Mouse (Mus musculus) spleen, postnatal 10 days (tissue): ENCODE data around the gene Barx2.

Experiments used
- DNase-seq, 2 experiments: peaks; one replicate each; pipeline ENCODE4 v3.0.0; 2021 to 2022; ENCODE audit warnings: low spot score in 2 of 2

The Barx2 gene

DNA sequence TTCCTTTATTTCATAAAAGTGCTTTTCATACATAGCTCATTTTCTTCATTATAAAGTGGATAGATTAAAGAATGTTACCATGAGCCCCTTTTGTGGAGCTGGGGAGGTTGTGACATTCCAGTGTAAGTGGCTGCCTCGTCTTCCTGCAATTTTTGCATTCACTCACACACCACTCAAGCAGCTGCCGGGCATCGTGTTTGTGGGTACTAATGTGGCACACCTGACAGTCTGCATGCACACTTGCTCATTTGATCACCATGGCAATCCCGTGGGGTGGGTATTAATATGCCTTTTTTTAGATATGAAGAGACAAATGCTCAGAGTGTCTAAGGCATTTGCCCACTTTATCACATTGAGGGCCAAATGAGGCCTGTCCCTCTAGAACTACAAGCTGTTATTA, 24.9 kb downstream of the Barx2 start:
- no peak for DNase-seq

DNA sequence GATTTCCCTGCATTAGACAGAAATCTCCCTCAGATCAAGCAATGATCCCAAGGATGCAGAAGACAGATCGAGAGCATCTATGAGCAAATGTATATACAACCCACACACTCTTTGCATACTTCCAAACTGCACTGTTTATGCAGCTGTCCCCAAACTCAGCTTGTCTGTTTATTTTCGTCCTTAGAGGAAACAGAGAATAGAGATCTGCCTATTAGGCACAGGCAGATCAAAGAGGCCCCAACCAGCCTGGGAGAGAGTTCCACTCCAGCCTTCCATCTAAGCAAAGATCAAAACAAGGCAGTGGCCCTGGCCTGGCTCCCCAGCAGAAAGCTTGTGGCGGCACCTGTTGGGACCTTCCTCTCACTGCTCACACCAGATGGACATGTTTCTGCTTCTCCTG, 27.0 kb downstream of the Barx2 start:
- no peak for DNase-seq

DNA sequence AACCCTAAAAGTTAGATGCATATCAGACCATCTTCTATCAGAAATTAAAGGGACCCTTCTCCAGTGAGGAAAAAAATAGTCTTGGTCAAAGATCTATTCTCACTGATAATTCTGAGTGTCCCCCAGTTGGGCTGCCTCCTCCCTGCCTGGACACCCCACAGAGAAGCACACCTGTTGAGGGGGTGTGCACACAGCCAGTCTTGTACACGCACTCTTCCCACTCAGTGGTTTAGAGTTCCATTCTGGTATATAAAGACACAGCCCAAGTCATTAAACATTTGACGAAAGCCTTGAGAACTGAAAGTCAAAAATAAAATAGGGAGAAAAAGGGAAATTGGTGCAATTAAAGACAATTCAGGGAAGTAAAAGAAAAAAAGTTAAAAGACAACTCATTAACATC, 30.9 kb downstream of the Barx2 start:
- no peak for DNase-seq

DNA sequence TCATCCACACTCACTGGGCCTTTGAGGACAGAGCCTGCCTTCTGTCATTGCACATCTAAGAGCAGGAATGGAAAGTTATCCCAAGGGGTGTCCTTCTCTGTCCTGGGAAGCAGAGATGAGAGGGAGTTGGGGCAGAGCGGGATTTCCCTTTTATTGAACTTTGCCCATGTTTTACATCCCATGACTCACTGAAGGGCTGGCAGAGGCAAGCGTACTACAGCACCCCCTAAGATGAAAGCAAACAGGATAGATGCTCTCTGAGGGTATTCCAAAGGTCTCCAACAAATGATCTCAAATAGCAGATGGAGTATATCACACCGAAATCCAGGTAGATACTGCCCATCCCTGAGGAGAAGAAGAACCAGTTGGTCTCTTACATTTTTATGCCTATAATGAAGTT, 37.7 kb downstream of the Barx2 start:
- no peak for DNase-seq

DNA sequence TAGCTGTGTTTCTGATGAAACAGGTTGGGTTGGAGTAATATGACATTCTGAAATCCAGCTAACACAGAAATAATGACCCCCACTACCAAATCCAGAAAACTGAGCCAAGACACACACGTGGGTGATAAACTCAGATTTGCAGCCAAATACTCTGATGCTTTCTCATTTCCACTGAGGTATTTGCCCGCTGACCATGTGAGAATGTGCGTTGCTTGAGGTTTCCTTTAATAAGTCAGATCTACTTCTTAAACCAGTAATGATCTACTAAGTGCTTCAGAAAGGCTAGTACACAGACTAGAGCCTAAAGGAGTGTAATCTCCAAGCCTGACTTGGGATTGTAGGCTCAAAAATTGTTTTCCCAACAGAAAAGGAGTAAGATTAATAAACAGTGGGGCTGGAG, 39.0 kb downstream of the Barx2 start:
- DNase-seq: no peak

DNA sequence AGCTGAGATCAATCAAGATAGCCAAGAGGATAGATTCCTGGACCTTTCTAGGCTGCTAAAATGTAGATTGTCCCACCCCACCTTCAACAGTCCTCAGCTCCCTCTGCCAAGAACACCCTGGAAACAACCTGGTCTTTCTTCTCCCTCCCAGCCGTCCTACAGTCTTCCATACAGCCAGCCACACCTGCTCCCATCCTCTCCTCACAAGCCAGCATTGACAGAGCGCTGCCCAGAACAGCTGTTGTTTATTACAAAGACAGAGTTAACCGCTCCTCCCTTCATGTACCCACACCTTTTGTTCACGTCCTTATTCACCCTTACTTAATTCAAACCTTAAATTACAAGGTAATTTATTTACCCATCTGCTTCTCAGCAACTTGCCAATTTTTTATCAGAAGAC, 41.9 kb downstream of the Barx2 start:
- DNase-seq: no peak

DNA sequence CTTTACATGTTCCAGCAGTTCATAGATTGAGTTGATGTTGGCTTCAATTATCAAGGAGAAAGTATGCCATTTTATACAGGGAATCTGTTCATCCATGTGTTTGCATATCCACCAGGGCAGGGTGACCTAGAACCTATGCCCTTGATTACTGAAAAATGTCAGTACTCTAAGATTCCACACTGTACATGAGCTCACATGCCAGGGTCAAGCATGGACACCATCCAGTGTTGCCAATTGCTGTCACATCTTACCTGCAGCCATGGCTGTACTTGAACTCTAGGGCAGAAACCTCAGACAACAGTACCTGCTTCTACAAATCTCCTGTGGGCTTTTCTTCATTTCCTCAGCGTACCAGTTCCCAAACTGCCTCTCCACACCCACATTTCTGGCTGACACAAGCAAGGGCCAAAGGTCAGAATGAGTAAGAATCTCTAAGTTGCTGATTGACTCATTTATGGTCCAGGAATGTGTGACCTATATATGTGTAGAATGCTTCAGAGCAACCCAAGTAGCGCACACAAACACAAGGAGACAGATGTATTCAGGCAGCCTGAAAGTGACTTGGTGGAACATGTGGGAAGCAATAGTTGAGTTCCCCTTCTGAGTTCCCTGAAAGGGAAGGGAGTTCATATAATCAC, 44.3 kb downstream of the Barx2 start:
- DNase-seq: no peak

DNA sequence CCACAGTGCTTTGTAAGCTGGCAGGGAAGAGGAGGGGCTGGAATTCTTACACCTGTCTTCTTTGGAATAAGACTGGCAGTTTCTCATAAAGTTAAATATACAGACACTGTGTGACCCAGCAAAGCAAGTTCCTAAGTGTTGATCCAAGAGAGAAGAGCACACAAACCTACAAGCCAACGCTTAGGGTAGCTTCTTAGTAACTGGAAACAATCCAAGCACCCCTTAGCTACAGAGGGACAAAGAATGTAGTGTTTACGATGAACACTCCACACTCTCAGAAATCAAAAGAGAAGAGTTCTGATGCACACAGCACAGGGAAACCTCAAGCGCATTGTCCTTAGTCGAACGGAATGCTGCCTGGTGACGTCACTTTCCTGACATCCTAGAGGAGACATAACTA, 49.4 kb downstream of the Barx2 start:
- no peak for DNase-seq

DNA sequence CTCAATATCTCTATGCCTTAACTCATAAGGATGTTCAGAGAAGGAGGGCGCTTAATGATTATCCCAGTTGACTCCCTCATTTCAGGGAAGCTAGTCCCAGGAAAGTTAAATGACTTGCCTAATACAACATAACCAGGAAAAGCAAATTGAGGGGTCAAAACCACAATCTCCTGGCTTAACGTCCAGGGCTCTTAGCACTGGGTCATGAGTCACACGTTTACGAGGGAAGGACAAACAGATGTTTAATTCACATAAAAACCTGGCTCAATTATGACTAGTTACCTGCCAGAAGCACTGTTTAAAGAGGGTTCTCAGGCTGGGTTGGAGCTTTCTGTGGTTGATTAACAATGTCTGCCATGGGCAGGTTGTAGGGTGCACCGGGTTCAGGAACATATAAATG, 53.8 kb downstream of the Barx2 start:
- no peak for DNase-seq

DNA sequence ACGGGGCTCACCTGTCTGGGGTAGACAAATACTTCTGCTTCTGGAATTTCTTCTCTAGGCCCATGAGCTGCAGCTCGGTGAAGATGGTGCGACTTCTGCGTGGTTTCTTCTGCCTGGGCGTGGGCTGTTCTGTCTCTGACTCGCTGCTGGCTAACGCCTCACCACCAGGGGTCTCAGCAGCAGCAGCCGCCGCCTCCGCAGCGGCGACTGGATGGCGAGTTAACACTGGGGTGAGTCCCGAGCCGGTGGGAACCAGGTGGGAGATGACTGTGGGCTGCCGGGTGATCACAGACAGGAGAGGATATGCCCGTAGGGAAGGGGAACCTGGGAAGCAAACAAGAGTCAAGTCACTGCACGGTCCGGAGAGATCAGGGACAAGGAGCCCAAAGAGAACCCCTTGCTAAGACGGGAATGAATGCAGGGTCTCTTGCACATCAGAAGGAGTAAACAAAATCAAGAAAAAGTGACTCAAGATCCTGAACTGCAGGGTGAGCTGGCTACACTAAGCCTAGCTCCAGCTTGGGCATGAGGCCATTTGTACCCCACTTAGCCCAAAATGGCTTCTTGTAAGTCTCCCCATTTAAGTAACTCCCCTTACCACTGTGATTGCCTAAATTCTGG, 54.4 kb downstream of the Barx2 start:
- peak in 1 of 2 experiments; percentile 17 for DNase-seq

DNA sequence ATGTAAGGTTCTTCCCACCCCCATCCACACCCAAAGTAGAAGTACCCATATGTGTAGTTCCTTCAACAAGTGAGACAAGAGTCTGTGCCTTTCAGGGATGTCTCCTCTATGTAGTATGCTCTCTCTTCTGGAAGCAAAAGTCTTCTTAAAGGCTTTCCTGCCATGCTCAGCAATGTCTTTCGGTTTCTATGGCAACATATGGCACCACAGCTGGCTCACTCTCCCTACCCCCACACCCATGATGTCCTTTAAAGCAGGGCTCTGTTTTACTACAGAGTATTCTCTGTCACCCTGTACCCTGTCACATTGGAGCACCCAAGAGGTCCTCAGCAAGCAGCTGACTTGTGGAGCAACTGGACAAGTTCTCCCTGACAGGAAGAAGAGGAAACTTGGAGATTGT, 55.8 kb downstream of the Barx2 start:
- DNase-seq: no peak

DNA sequence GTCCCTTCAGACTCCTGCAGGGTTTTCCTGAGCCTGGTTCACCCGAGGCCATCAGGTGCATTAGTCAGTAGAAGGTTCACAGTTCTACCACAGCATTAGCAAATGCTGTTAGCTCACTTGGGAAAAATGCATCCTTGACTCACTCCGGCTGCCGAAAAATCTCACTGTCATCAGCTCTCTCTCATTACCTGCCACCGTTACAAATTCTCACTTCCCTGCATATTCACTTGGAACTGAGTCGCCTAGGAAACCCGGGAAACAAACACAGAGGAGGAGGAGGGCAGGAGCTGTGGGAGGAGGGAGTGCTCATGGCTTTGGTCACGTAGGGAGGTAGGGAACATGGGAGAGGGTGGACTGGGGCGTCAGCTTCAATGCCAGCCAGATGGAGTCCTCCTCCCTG, 56.8 kb downstream of the Barx2 start:
- no peak for DNase-seq

DNA sequence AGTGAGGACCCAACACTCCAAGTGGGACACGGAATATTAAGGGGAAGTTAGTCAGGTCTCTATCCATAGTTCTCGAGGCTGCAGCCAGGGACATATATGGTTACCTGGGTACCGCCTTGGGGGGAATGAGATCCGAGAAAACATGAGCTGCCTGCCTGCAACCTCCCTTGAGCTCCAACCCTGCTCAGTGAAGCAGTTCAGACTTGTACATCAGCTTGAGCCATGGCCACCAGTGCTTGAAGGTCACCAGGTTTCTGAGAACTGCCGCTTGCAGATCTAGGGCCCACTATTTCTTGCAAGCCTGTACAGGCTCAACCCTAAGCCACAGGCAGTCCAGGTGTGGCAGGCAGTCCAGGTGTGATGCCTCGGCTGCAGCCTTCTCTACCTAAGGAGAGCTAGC, 57.6 kb downstream of the Barx2 start:
- no peak for DNase-seq

DNA sequence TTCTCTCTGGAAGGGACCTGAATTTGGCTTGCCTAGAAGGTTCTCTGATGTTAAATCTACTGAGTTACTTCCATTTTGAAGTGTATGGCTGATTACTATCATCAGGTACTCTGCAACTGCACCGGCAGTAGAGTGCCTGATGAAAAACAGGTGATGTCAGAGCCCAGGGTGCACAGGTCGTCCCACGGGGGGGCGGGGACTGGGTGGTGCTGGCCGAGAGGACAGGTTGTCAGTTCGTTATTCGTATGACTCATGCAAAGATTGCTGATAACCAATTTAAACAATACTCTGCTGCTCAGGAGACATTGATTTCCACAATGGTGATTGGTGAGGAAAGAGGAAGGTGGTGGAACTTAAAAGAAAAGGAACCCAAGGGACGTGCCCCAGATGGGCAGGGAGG, 61.6 kb downstream of the Barx2 start:
- DNase-seq: no peak

DNA sequence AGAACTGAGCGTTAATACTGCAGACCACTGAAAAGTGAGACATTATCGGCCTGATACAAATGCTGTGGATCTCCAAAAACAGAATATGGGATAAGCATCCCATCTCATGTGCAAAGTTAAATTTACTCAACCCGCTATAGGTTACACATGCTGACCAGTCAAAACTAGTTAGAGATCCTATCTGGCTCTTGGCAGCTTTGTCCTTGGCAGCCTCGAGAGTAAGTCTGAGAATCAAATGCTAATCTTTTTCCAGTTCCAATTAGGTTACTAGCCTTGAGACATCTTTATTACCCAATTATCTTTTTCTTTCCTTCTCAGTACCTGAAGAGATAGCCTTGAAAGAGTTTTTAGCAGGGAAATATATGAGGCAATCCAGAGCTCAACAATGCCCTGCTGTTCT, 62.6 kb downstream of the Barx2 start:
- DNase-seq: no peak

DNA sequence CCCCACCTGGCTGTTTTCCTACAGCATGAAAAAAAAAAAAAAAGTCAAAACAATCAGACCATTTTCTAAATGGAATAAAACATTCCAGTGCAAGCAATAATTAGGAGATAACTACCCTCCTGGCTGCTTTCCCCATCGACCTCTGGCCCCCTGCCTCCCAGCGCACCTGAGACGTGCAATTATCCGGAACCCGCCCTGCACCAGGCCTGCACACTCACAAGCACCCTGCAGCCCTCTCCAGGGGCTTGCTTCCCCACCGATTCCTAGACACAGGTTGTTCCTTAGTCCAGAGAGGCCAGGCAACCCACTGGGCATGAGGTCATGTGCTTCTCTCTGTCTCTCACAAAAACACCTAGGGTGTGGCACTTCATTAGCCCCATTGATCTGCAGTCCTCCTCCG, 63.9 kb downstream of the Barx2 start:
- DNase-seq: no peak

DNA sequence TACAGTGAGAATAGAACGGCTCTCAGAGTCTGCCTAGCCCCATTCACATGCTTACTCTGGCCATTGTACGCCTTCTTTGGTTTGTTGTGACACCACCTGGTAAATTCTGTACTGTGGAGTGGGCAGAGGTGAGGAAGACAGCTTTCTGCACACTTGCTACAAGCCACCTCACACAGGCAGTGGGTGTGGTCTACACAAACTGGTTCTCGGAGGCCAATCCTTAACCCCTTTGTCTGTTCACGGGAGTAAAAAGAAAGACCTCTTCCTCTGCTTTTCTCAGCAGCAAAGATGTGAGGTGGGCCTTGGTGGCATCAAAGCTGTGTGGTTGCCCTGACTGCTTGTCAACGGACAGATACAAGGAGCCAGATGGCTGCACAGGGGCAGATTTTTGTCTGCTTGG, 68.6 kb downstream of the Barx2 start:
- no peak for DNase-seq

DNA sequence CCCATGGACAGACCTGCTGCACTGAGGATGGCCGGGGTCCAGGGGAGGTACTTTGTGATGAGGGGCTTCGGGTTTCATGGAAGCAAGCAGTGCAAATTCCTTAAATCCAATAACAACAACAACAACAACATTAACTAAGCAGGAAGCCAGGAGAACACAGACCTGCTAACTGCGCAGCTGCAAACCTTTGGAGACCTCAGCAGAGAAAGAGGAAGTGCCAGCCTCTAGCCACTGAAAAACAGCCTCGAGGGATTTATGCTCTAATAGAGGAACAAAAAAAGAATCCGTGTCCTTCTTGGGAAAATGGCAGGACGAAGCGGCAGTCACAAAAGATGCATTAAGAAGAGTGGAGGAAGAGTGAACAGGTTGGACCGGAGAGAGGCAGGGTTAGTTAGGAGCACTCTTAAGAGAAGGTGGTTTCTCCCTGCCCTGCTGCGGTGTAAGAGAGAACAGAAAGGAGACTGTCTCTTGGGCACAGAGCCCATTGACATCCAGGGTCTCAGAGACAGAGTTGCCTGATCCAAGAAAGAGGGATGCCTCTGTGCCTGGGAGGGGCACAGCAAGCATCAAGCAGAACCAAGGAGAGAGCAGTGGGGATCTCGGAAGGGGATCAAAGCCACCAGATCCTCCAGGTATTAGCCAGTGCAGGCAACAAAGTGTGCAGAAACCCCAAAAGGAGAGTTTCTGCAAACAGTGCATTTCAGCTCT, 72.0 kb downstream of the Barx2 start:
- peak in 1 of 2 experiments; percentile 43 for DNase-seq

DNA sequence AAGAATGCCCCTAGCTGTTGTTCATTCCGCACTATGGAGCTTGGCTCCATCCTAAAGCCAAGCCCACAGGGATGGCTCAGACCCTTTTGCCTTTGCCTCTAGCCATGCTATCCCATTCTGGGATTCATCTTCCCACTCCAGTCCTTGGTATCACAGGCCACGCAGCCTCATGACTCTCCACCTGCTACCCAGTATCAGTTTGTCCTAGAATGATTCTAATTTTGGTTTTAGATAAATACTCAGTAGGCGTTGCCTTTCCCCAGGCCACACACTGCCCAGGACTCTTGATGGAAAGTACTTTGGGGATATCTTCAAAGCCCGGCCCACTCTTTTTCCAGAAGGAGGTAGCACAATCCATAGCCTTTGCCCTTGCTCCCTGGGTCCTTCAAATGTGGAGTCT, 72.7 kb downstream of the Barx2 start:
- no peak for DNase-seq

DNA sequence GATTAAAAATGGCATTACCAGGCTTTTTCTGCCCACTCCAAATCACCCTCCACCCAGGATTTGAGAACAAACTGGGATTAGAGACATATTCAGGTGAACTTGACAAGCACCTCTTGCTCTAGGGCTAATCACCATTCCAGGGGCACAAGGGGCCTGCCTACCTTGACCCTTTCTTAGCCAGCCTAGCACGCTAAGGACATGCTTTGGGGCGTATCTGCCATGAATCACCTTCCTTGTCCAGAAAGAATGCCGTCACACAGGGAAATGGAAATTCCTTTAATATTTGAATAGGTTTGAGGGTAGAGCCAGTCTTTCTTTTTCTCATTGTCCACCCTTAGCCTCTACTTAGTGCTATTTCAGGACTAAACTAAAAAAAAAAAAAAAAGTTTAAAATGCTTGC, 73.2 kb downstream of the Barx2 start:
- DNase-seq: no peak

DNA sequence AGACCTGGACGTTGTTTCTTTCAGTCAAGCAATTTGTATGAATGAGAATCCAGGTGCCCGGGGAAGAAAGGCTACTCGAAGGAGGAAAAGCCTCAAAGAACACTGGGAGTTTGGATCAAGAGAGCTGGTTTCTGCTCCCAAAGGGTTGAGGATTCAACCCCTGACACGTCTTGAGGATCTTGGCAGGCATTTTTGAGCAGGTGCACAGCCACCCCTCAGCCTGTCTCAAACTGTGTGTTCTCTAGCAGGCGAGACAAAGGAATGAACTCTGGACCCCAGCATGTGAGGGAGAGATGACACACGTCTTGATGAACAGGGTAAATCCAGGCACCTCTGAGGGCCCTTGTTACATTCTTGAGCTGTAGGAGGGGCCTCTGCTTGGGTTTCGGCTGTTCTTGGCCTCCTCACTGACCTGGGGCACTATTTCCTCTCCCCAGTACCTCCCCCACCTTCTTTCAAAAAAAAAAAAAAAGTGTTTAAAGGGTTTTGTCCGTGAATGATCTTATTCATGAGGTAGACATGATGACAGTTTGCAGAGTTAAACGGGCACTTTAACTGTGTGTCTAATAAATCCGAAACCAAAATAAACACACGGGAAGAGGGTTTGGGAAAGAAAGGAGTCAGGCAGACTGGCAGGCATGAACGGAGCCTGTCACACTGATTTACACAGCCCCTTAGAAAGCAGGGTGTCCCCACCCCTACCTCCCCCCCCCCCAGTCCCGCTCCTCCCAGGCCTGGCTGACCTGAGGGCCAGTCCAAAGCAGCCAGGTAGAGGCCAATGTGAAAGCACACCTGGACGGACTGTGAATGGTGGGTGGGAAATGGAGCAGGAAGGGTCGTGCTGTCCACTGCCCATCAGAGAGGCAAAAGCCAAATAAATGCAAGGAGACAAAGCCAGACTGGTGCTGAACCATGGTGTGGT, 73.9 kb downstream of the Barx2 start:
- no peak for DNase-seq

DNA sequence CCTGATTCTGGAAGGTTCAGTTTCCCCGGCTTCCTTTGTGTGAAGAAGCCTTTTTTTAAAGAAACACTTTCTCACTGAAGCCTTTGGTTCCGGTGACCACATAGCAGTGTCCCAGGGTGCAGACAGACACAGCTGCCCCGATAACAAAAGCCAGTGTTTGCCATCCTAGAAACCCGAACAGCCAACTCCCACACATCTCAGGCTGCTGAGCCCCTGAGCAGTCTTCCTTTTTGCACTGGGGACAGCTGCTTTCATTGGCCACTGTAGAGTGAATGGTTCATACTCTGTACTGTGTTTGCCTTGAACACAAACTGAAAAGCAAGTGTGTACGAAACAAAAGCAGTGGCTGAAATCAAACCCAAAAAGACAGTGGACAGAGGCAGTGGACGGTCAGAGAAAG, 75.2 kb downstream of the Barx2 start:
- DNase-seq: no peak
